In genomic region chr9:72797136-72797621, GRCm38 (mm10) we compare ENCODE assay signal across 7 mouse cellular contexts. TPM values are rescaled to one million over a fixed set of nuclear protein-coding genes. Genes with fewer than 3 reads are reported as not detected.
DNase-seq lines count a peak whose midpoint lies in the region; ATAC-seq lines count a peak whose summit lies in the region.

No protein-coding gene starts in this region.

- DNase-seq in T-cell, adult 2 months (ENCODE audit: low spot score): peak; percentile 42
- DNase-seq in kidney, postnatal 36 days: peak; percentile 16 to 21
- DNase-seq in natural killer cell, adult 2 months (ENCODE audit: low spot score in 2 of 2): peak; percentile 12 to 17
- DNase-seq in MN1 (ENCODE audit: low spot score): no peak
- no peak for DNase-seq in layer of hippocampus, postnatal 14 days (ENCODE audit: low spot score in 2 of 2)
- DNase-seq in cerebellum, postnatal 36 days: no peak

- ATAC-seq in granulocyte monocyte progenitor cell, adult 5-6 weeks (replicated peaks; ENCODE audit: poor library complexity, severe bottlenecking): peak; percentile 99

RNA-seq across cellular contexts. Expression of gene Prtg, which starts 9.5 kb away (rescaled TPM):
- 0.17 TPM in 1 of 2 replicates, not detected in the other for total RNA-seq in granulocyte monocyte progenitor cell, adult 5-6 weeks (2014; fragmentation: Nextera tagmentation)
- not detected in 2 replicates for total RNA-seq in granulocyte monocyte progenitor cell, adult 5-6 weeks (2017)
- 1 to 10 TPM in 1 of 2 experiments, under 1 TPM in 1; 0.90 to 1.0 TPM for total RNA-seq in layer of hippocampus, postnatal 14 days (2021)

Comparison
In these comparisons a context has a peak if more than half of its experiments do, and no peak if none do; other contexts are left out.
1. DNase-seq: peak in T-cell, adult 2 months (single experiment), kidney, postnatal 36 days (2 of 2) and natural killer cell, adult 2 months (2 of 2); none in MN1 (single experiment), layer of hippocampus, postnatal 14 days (0 of 2) and cerebellum, postnatal 36 days (0 of 2).